Mouse (Mus musculus) thymus, postnatal 0 days (tissue): Measurements from ENCODE around the gene Vmn2r12. TPM values are rescaled to one million over a fixed set of nuclear protein-coding genes. Genes with fewer than 3 reads are reported as not detected.
"Not testable (repeated sequence)": the region's sequence is repeated elsewhere in the genome, so short reads cannot be mapped to it uniquely, and the experiment has no call there.

ENCODE experiments used
- DNase-seq: peaks from one replicate; pipeline ENCODE4 v3.0.0-alpha.2; 2015; ENCODE audit warnings: low spot score
- polyA plus RNA-seq: library from polyadenylated mRNA; unstranded; fragments of >200 nt; fragmentation: Nextera tagmentation; extraction: Ambion mirVana; gene quantifications from 2 replicates; pipeline ENCODE4 v1.2.1, GENCODE M21; 2015

Gene Vmn2r12
- polyA plus RNA-seq: not detected in 2 replicates

DNA sequence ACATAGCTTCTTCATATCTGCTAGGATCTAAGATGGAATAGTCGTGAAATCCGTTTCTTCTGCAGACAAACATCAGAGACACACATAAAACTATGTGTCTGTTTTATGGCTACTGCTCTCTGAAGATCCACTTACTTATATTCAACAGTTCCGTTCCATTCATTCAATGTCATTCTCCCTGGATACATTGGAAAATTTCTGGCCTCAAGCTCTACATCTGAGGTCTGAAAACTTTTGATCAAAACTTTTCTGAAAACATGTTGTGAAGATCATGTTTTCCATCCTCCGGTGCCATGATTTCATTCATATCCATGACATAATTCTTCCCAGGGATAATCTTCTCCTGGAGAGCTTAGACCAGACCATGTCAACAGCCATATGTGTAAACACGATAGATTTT lies at the start of gene Vmn2r12:
TSS of gene Vmn2r12 (minus strand) at position 101 of the 400 bp plus-strand sequence.
- DNase-seq: not testable (repeated sequence)

DNA sequence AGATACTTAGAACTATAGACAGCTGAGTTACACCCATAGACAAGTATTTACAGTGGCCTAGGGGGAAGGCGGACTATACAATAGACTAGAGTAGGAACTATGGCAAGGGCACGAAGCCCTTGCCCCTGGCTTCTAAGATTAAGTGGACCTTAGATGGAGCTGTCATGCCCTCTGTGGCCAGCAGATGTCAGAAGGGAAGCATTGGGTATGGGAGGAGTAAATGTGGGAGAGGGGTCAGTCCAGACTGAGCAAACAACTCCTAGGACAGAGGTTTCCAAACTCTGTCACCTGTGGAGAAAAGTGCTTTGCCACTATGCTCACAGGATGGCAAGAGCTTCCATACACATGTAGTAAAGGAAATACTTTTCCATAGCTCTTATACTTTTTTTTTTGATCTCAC lies 41.8 kb upstream of the Vmn2r12 start:
- DNase-seq: no peak

DNA sequence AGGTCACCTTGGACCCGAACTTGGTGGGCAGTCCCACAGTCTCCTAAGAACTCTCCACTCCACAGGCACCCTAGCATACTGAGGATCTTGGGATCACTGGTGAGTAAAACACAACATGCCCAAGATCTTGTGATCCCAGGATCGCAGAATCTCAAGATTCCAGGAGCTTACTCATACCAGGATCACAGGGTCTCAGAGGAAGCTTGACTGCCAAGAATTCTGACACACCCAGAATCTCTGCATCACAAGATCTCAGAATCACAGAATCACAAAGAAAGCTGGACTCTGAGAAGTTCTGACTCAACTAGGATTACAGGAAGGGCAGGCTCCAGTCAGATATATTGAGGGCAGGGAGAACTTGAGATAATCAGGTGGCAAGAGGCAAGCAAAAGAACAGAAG lies 39.0 kb upstream of the Vmn2r12 start:
- no peak for DNase-seq

DNA sequence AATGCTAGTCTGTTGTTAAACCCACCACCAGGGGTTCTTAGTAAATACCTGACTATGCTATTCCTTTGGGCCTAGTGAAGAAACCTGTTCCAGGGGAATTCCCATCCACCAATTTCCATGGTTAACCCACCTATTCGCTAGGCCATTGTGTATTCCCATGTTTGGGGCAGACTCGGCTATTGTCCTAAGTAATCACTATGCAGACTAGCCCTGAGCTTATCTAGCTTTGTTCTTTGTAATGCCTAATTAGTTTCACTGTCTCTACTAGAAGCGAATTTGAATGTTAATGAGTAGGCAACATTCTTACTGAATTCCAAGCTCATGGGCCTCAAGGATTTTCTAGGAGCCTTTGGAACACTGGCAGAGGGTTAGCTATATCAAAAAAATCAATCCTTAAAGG lies 1.3 kb downstream of the Vmn2r12 start:
- DNase-seq: not testable (repeated sequence)

DNA sequence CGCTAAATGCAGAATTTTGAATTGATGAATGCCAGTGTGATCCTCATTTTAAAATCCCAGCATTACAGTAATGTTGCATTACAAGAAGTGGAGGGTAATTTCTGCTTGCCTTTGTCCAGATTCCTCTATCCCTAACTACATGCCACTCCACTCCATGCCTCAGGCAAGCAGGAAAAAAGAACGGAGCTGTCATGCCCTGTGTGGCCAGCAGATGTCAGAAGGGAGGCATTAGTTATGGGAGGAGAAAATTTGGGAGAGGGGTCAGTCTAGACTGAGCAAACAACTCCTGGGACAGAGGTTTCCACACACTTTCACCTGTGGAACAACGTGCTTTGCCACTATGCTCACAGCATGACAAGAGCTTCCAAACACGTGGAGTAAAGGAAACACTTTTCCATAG lies 25.7 kb downstream of the Vmn2r12 start:
- DNase-seq: not testable (repeated sequence)

DNA sequence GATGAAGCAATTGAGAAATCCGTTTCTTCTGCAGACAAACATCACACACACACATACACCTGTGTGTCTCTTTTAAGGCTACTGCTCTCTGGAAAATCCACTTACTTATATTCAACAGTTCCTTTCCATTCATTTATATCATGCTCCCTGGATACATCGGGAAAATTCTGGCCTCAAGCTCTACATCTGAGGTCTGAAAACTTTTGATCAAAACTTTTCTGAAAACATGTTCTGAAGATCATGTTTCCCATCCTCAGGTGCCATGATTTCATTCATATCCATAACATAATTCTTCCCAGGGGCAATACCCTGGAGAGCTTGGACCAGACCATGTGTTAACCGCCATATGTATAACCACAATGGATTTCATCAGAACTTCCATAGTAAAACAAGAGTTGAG lies 38.3 kb downstream of the Vmn2r12 start, which contains the start of gene Vmn2r11:
TSS of gene Vmn2r11 (minus strand) at position 101 of the 400 bp plus-strand sequence.
- DNase-seq: not testable (repeated sequence)

DNA sequence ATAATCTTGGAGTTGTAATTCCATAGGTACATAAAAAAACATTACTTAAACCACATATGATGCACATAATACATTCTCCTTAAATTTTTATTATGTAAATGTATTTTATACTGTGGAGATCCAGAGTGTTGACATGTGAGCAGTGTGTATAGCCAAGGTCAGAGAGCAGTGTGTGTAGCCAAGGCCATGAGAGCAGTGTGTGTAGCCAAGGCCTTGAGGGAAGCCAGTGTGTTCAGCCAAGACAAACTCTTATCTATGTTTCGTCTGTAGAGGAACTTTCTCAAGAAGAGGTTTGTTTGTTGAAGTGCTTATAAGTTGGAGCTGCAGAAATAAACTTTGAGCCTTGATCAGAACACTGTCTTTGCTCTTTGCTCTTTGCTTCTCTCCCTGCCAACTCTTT lies 42.5 kb downstream of the Vmn2r12 start:
- DNase-seq: no peak

Other genes starting within 250 kb of the Vmn2r12 start
- not detected in 2 replicates for gene Vmn2r9, start 245.3 kb downstream of the Vmn2r12 start, polyA plus RNA-seq
- gene Vmn2r10, start 91.4 kb downstream of the Vmn2r12 start, polyA plus RNA-seq: not detected in 2 replicates
- gene Vmn2r11, start 38.4 kb downstream of the Vmn2r12 start, polyA plus RNA-seq: not detected in 2 replicates
- not detected in 2 replicates for gene Vmn2r13, start 94.2 kb upstream of the Vmn2r12 start, polyA plus RNA-seq
- not detected in 2 replicates for gene Vmn2r14, start 126.8 kb upstream of the Vmn2r12 start, polyA plus RNA-seq
- not detected in 2 replicates for gene Vmn2r15, start 199.7 kb upstream of the Vmn2r12 start, polyA plus RNA-seq
- not detected in 2 replicates for gene Vmn2r16, start 232.2 kb upstream of the Vmn2r12 start, polyA plus RNA-seq